ENCODE assay signal across 25 mouse cellular contexts in genomic region chr4:75962916-75963315, GRCm38 (mm10).
"Had no signal": no experiment of that assay in that cellular context is flagged by ENCODE, and none has a peak within 500 bp of the region (broad histone marks: within the 10 kb centered on the region; RNA-seq: fewer than 3 reads in every experiment).

No protein-coding gene starts in this region.

- H3K4me3 ChIP-seq: gastrocnemius, adult 2 months; heart, embryonic 10.5 days; heart, embryonic 12.5 days; hindbrain, embryonic 10.5 days; hindbrain, embryonic 12.5 days; intestine, embryonic 15.5 days; layer of hippocampus, adult 2 months; left cerebral cortex, adult 2 months; limb, embryonic 10.5 days; limb, embryonic 12.5 days had no signal

- H3K4me2 ChIP-seq: hindbrain, embryonic 12.5 days; hindbrain, embryonic 14.5 days; intestine, embryonic 15.5 days; limb, embryonic 12.5 days; liver, embryonic 11.5 days had no signal

- H3K9me3 ChIP-seq: heart, embryonic 10.5 days; heart, embryonic 12.5 days; hindbrain, embryonic 10.5 days; hindbrain, embryonic 12.5 days; intestine, embryonic 15.5 days; limb, embryonic 10.5 days; limb, embryonic 12.5 days had no signal

- H3K36me3 ChIP-seq: heart, embryonic 10.5 days; heart, embryonic 12.5 days; hindbrain, embryonic 10.5 days; hindbrain, embryonic 12.5 days; intestine, embryonic 15.5 days; limb, embryonic 10.5 days; limb, embryonic 12.5 days had no signal

- H3K4me1 ChIP-seq: heart, embryonic 10.5 days; hindbrain, embryonic 10.5 days; hindbrain, embryonic 12.5 days; intestine, embryonic 15.5 days; limb, embryonic 10.5 days; limb, embryonic 12.5 days had no signal

- DNase-seq: gastrocnemius, adult 2 months; gastrocnemius, postnatal 10 days; gastrocnemius, postnatal 25 days; heart, adult 18-20 months; heart, postnatal 10 days; heart, postnatal 4 days; kidney, adult 18-20 months; kidney, postnatal 10 days; kidney, postnatal 25 days; kidney, postnatal 4 days; liver had no signal

- H3K27me3 ChIP-seq: heart, embryonic 12.5 days; hindbrain, embryonic 12.5 days; intestine, embryonic 15.5 days; limb, embryonic 12.5 days had no signal

- H3K27ac ChIP-seq: gastrocnemius, adult 2 months; heart, embryonic 10.5 days; hindbrain, embryonic 10.5 days; hindbrain, embryonic 12.5 days; hindbrain, embryonic 14.5 days; intestine, embryonic 15.5 days; layer of hippocampus, adult 2 months; left cerebral cortex, adult 2 months; limb, embryonic 10.5 days; limb, embryonic 12.5 days had no signal

- H3K9ac ChIP-seq: heart, embryonic 12.5 days; hindbrain, embryonic 12.5 days; hindbrain, embryonic 14.5 days; intestine, embryonic 15.5 days; limb, embryonic 12.5 days had no signal

- ATAC-seq: hindbrain, embryonic 16.5 days; inflammation-experienced regulatory T-cells, adult 6 months; intestine, embryonic 15.5 days; intestine, postnatal 0 days had no signal
